In genomic region chr15:101253886-101254795, GRCm38 (mm10) we compare ENCODE assay signal across 8 mouse cellular contexts. TPM values are rescaled to one million over a fixed set of nuclear protein-coding genes. Genes with fewer than 3 reads are reported as not detected.
DNase-seq lines count a peak whose midpoint lies in the region; ATAC-seq and TF ChIP-seq lines count a peak whose summit lies in the region.

TSS of gene Nr4a1 (plus strand) at chr15:101254269.

- no peak for TF ChIP-seq CTCF in kidney, adult 2 months (conservative IDR thresholded peaks at IDR 0.05; ENCODE audit: insufficient read depth, insufficient read length, low read depth, low read length)
- no peak for TF ChIP-seq CTCF in liver, adult 2 months (IDR thresholded peaks at IDR 0.05; ENCODE audit: low read depth, low read length)

- peak within 1 kb of the TSS; percentile 69 for H3K4me3 ChIP-seq in embryonic facial prominence, embryonic 11.5 days (ENCODE audit: low read depth, low read length)
- peak within 1 kb of the TSS; percentile 48 for H3K4me3 ChIP-seq in kidney, adult 2 months (ENCODE audit: insufficient read depth, low read depth, low read length)
- H3K4me3 ChIP-seq in liver, adult 2 months (ENCODE audit: insufficient read depth, low read depth, low read length) = peak within 1 kb of the TSS; percentile 72
- H3K4me3 ChIP-seq in stomach, embryonic 15.5 days (replicated peaks) = peak within 1 kb of the TSS; percentile 47

- no peaks in the 10 kb centered on the region; the same call in 1 of the 2 replicates for H3K27me3 ChIP-seq in embryonic facial prominence, embryonic 11.5 days (ENCODE audit: control insufficient read depth, insufficient read depth, low read length)
- no peaks in the 10 kb centered on the region for H3K27me3 ChIP-seq in kidney, adult 2 months (replicated peaks; ENCODE audit: control insufficient read depth, insufficient read depth, low read length)
- no peaks in the 10 kb centered on the region for H3K27me3 ChIP-seq in liver, adult 2 months (ENCODE audit: control insufficient read depth, insufficient read depth, low read length)
- H3K27me3 ChIP-seq in stomach, embryonic 15.5 days (replicated peaks) = no peaks in the 10 kb centered on the region

- TF ChIP-seq POLR2A in kidney, adult 2 months (IDR thresholded peaks at IDR 0.05; ENCODE audit: low read depth, low read length) = no peak
- no peak for TF ChIP-seq POLR2A in liver, adult 2 months (IDR thresholded peaks at IDR 0.05; ENCODE audit: extremely low read depth, insufficient read depth, low read length)

- peak within 1 kb of the TSS; percentile 96 for H3K4me2 ChIP-seq in embryonic facial prominence, embryonic 11.5 days (ENCODE audit: low read depth, low read length)
- H3K4me2 ChIP-seq in stomach, embryonic 15.5 days = peak within 1 kb of the TSS; percentile 70

- no peaks in the 10 kb centered on the region for H3K36me3 ChIP-seq in embryonic facial prominence, embryonic 11.5 days (replicated peaks; ENCODE audit: control insufficient read depth, insufficient read depth, low read depth, low read length)
- H3K36me3 ChIP-seq in kidney, adult 2 months (ENCODE audit: control insufficient read depth, insufficient read depth, low read length) = no peaks in the 10 kb centered on the region
- no peaks in the 10 kb centered on the region for H3K36me3 ChIP-seq in liver, adult 2 months (ENCODE audit: control insufficient read depth, insufficient read depth, low read length)
- H3K36me3 ChIP-seq in stomach, embryonic 15.5 days = no peaks in the 10 kb centered on the region

- WGBS in embryonic facial prominence, embryonic 11.5 days = 1% methylated on average over 64 of the region's 82 CpGs
- WGBS in kidney, adult 2 months = 4% methylated on average over 82 of the region's 82 CpGs
- 5% methylated on average over 80 of the region's 82 CpGs for WGBS in liver, adult 2 months
- 1% methylated on average over 77 of the region's 82 CpGs for WGBS in stomach, embryonic 15.5 days

- H3K27ac ChIP-seq in embryonic facial prominence, embryonic 11.5 days (replicated peaks; ENCODE audit: low read depth, low read length) = no peak within 1 kb of the TSS
- no peak within 1 kb of the TSS for H3K27ac ChIP-seq in kidney, adult 2 months (ENCODE audit: insufficient read depth, low read depth, low read length)
- H3K27ac ChIP-seq in liver, adult 2 months (replicated peaks; ENCODE audit: insufficient read depth, low read depth, low read length) = no peak within 1 kb of the TSS
- H3K27ac ChIP-seq in stomach, embryonic 15.5 days = no peak within 1 kb of the TSS

- no peaks in the 10 kb centered on the region for H3K9me3 ChIP-seq in embryonic facial prominence, embryonic 11.5 days (replicated peaks; ENCODE audit: control insufficient read depth, low read length)
- no peaks in the 10 kb centered on the region for H3K9me3 ChIP-seq in stomach, embryonic 15.5 days

- no peaks in the 10 kb centered on the region for H3K4me1 ChIP-seq in embryonic facial prominence, embryonic 11.5 days (ENCODE audit: control insufficient read depth, insufficient read depth, low read length)
- H3K4me1 ChIP-seq in kidney, adult 2 months (ENCODE audit: control insufficient read depth, insufficient read depth, low read length) = peaks cover 5% of the 10 kb centered on the region; the same call in 1 of the 2 replicates
- peaks cover 2% of the 10 kb centered on the region for H3K4me1 ChIP-seq in liver, adult 2 months (ENCODE audit: control insufficient read depth, insufficient read depth, low read length)
- H3K4me1 ChIP-seq in stomach, embryonic 15.5 days = 0 out of 2 replicates have a peak, but pooled peaks cover 3% of the 10 kb centered on the region

- DNase-seq in 3134 (ENCODE audit: extremely low read depth, insufficient read length, low spot score) = peak; percentile 70
- peak; percentile 82 for DNase-seq in adrenal gland, adult 18-20 months (ENCODE audit: low spot score in 2 of 2)
- peak; percentile 72 for DNase-seq in embryonic facial prominence, embryonic 11.5 days (ENCODE audit: low spot score)
- peak; percentile 84 for DNase-seq in heart, adult 8-10 months (ENCODE audit: low spot score)
- DNase-seq in kidney, adult 2 months = peak; percentile 89
- DNase-seq in liver, adult 2 months (ENCODE audit: extremely low read depth, low read depth, low spot score) = peak; percentile 48

- H3K79me2 ChIP-seq in liver, adult 2 months (ENCODE audit: control insufficient read depth, insufficient read depth, low read length) = no peaks in the 10 kb centered on the region

- H3K9ac ChIP-seq in embryonic facial prominence, embryonic 11.5 days (replicated peaks; ENCODE audit: low read length) = peak within 1 kb of the TSS; percentile 84
- H3K9ac ChIP-seq in liver, adult 2 months (ENCODE audit: low read depth, low read length) = peak within 1 kb of the TSS; percentile 81
- peak within 1 kb of the TSS; percentile 56 for H3K9ac ChIP-seq in stomach, embryonic 15.5 days

- 0 out of 2 replicates have a peak, but pooled peaks have one; percentile 32 for ATAC-seq in embryonic facial prominence, embryonic 11.5 days (replicated peaks; ENCODE audit: insufficient number of reproducible peaks, low FRiP score, low TSS enrichment, low read depth)
- peak; percentile 11 for ATAC-seq in monocyte, adult 5-6 weeks (replicated peaks; ENCODE audit: insufficient number of reproducible peaks, low FRiP score, low TSS enrichment, poor library complexity, severe bottlenecking)
- ATAC-seq in stomach, embryonic 15.5 days (ENCODE audit: insufficient read depth, low FRiP score, low read depth) = peak; percentile 44

RNA-seq across cellular contexts. Expression of gene Nr4a1, which starts in this region (rescaled TPM):
- total RNA-seq in adrenal gland, adult 18-20 months (2021) = 100 to 1,000 TPM; 275 to 349 TPM
- polyA plus RNA-seq in embryonic facial prominence, embryonic 11.5 days (2014; fragmentation: Nextera tagmentation; extraction: Ambion mirVana) = 2.2 and 3.0 TPM in 2 replicates
- 10 to 100 TPM in 3 of 4 experiments, 1 to 10 TPM in 1; 7.0 to 23.9 (median 12.6) TPM for total RNA-seq in heart, adult 8-10 months (2022)
- polyA plus RNA-seq in kidney, adult 2 months (2012; rRNA removed) = 4.9 and 5.7 TPM in 2 replicates
- total RNA-seq in liver, adult 2 months (2014; rRNA removed) = 0.18 and 0.60 TPM in 2 replicates
- 0.70 and 0.89 TPM in 2 replicates for polyA plus RNA-seq in liver, adult 2 months (2012; rRNA removed)
- total RNA-seq in monocyte, adult 5-6 weeks (2017) = 717 to 1,434 TPM (median 717 TPM) in 3 replicates
- polyA plus RNA-seq in stomach, embryonic 15.5 days (2015; fragmentation: Nextera tagmentation; extraction: Ambion mirVana) = 10.6 and 11.2 TPM in 2 replicates

Comparison
In these comparisons a context has a peak if more than half of its experiments do, and no peak if none do; other contexts are left out.
1. RNA of gene Nr4a1 (total RNA-seq): 717 to 1,434 TPM in monocyte, adult 5-6 weeks and 275 to 349 TPM in adrenal gland, adult 18-20 months; 7.0 to 23.9 TPM in heart, adult 8-10 months and 0.18 to 0.60 TPM in liver, adult 2 months; every median in the first group is over 10 times any median in the second.
2. Peak in DNase-seq, H3K4me3 ChIP-seq and H3K9ac ChIP-seq in liver, adult 2 months; RNA of the gene not detected or under 1 TPM.
3. Peak in every context shown above with its lines, with median percentiles within 50 percentile points of each other: DNase-seq, ATAC-seq, H3K4me3 ChIP-seq and H3K9ac ChIP-seq.